Mouse (Mus musculus) kidney, postnatal 0 days (tissue): ENCODE measurements around the gene Unc45a. TPM values are rescaled to one million over a fixed set of nuclear protein-coding genes. Genes with fewer than 3 reads are reported as not detected.

ENCODE experiments used
- ATAC-seq: fragments of 200-750 bp; cut with Nextera tagmentation; replicated peaks from 2 replicates; pipeline ENCODE4 v1.8.0; 2017; ENCODE audit warnings: low read depth, moderate number of reproducible peaks, moderate TSS enrichment, moderate library complexity; ENCODE audit not compliant: low FRiP score
- DNase-seq: peaks from one replicate; pipeline ENCODE4 v3.0.0-alpha.2; 2016; ENCODE audit warnings: low spot score
- H3K27ac ChIP-seq: fragments of 300-500 bp; sonication (generic); 2 replicates; pipeline ENCODE4 v1.5.1; 2014; ENCODE audit warnings: mild to moderate bottlenecking
- H3K27me3 ChIP-seq: fragments of 300-500 bp; sonication (generic); 2 replicates; pipeline ENCODE4 v1.6.1; 2014; ENCODE audit warnings: low read length, mixed read lengths; ENCODE audit not compliant: insufficient read depth
- H3K36me3 ChIP-seq: fragments of 300-500 bp; sonication (generic); 2 replicates; pipeline ENCODE4 v1.6.1; 2014; ENCODE audit warnings: low read length, mixed read lengths; ENCODE audit not compliant: insufficient read depth
- H3K4me1 ChIP-seq: fragments of 300-500 bp; sonication (generic); replicated peaks from 2 replicates; pipeline ENCODE4 v1.6.1; 2014; ENCODE audit warnings: antibody characterized with exemption, low read length, mixed read lengths; ENCODE audit not compliant: insufficient read depth
- H3K4me2 ChIP-seq: fragments of 300-500 bp; sonication (generic); 2 replicates; pipeline ENCODE4 v1.6.1; 2014; ENCODE audit warnings: mild to moderate bottlenecking, low read length, moderate library complexity, mixed read lengths
- H3K4me3 ChIP-seq: fragments of 300-500 bp; sonication (generic); replicated peaks from 2 replicates; pipeline ENCODE4 v1.5.1; 2014; ENCODE audit warnings: low read depth, low read length
- H3K9ac ChIP-seq: fragments of 300-500 bp; sonication (generic); 2 replicates; pipeline ENCODE4 v1.6.1; 2014; ENCODE audit warnings: low read depth, low read length
- H3K9me3 ChIP-seq: fragments of 300-500 bp; sonication (generic); replicated peaks from 2 replicates; pipeline ENCODE4 v1.6.1; 2016; ENCODE audit warnings: low read length, inconsistent platforms, mixed read lengths
- CTCF ChIP-seq: IDR thresholded peaks from 2 replicates; pipeline ENCODE4 v1.5.1; 2016; ENCODE audit warnings: antibody characterized with exemption, low read depth, mild to moderate bottlenecking, moderate library complexity
- WGBS: fragments of 180-500 bp; shearing (Covaris S2); extraction: QIAGEN DNeasy Blood & Tissue Kit; methylation state at CpG from one replicate; pipeline ENCODE4 v1.1.7; 2014; 5-methylcytosine and 5-hydroxymethylcytosine counted together
- polyA plus RNA-seq: library from polyadenylated mRNA; unstranded; fragments of >200 nt; fragmentation: Nextera tagmentation; extraction: Ambion mirVana; gene quantifications from 2 replicates; pipeline ENCODE4 v1.2.1, GENCODE M21; 2015

Unc45a gene
- polyA plus RNA-seq, 1 experiment from 2014 or later = 28.2 TPM

GRCm38 (mm10) chr7:80377471-80377870 is 36.7 kb upstream of the Unc45a start:
- Histone ChIP-seq H3K9me3 (no peaks in the 10 kb centered on the region), H3K36me3 (0 out of 2 replicates have a peak, but pooled peaks cover 6% of the 10 kb centered on the region), H3K27me3 (no peaks in the 10 kb centered on the region), H3K27ac (no peak overlapping the region), H3K4me2 (no peak overlapping the region), H3K4me1 (0 out of 2 replicates have a peak, but pooled peaks cover 3% of the 10 kb centered on the region), H3K9ac (no peak overlapping the region), H3K4me3 (no peak overlapping the region)
- ATAC-seq (no peak), DNase-seq (peak; percentile 74)
- peak; percentile 92 for TF ChIP-seq CTCF
- WGBS = 26% methylated on average over 6 of the region's 6 CpGs

- 0 out of 2 replicates have a peak, but pooled peaks cover 3% of the 10 kb centered on the region for H3K36me3 ChIP-seq
- H3K27ac ChIP-seq = no peak overlapping the region
- H3K27me3 ChIP-seq = no peaks in the 10 kb centered on the region
- DNase-seq = no peak
- H3K4me3 ChIP-seq = no peak overlapping the region
- H3K9ac ChIP-seq = no peak overlapping the region
- no peak overlapping the region for H3K4me2 ChIP-seq
- H3K4me1 ChIP-seq = 0 out of 2 replicates have a peak, but pooled peaks cover 3% of the 10 kb centered on the region
- no peaks in the 10 kb centered on the region for H3K9me3 ChIP-seq
- WGBS = 77% methylated on average over 10 of the region's 10 CpGs
- no peak for TF ChIP-seq CTCF
- ATAC-seq = no peak
Measured at GRCm38 (mm10) chr7:80376192-80376591, 35.4 kb upstream of the Unc45a start.

GRCm38 (mm10) chr7:80375376-80376039 is 34.7 kb upstream of the Unc45a start:
- H3K36me3 ChIP-seq = 0 out of 2 replicates have a peak, but pooled peaks cover 3% of the 10 kb centered on the region
- no peak overlapping the region for H3K27ac ChIP-seq
- DNase-seq (peak; percentile 15), ATAC-seq (no peak)
- no peaks in the 10 kb centered on the region for H3K9me3 ChIP-seq
- no peak overlapping the region for H3K4me3 ChIP-seq
- 0 out of 2 replicates have a peak, but pooled peaks cover 3% of the 10 kb centered on the region for H3K4me1 ChIP-seq
- H3K27me3 ChIP-seq = no peaks in the 10 kb centered on the region
- H3K9ac ChIP-seq = no peak overlapping the region
- H3K4me2 ChIP-seq = no peak overlapping the region
- WGBS = 50% methylated on average over 9 of the region's 9 CpGs
- no peak for TF ChIP-seq CTCF

- ATAC-seq (no peak), DNase-seq (no peak)
- Histone ChIP-seq H3K27ac (no peak overlapping the region), H3K9ac (no peak overlapping the region), H3K4me3 (no peak overlapping the region), H3K4me2 (no peak overlapping the region), H3K9me3 (no peaks in the 10 kb centered on the region), H3K36me3 (0 out of 2 replicates have a peak, but pooled peaks cover 3% of the 10 kb centered on the region), H3K4me1 (peaks cover 7% of the 10 kb centered on the region; the same call in 1 of the 2 replicates), H3K27me3 (no peaks in the 10 kb centered on the region)
- TF ChIP-seq CTCF = no peak
- 88% methylated on average over 3 of the region's 3 CpGs for WGBS
Measured at GRCm38 (mm10) chr7:80374733-80375132, 33.9 kb upstream of the Unc45a start.

- 0 out of 2 replicates have a peak, but pooled peaks cover 3% of the 10 kb centered on the region for H3K36me3 ChIP-seq
- DNase-seq (no peak), ATAC-seq (no peak)
- H3K4me2 ChIP-seq = no peak overlapping the region
- H3K27ac ChIP-seq = no peak overlapping the region
- TF ChIP-seq CTCF = no peak
- peaks cover 12% of the 10 kb centered on the region for H3K4me1 ChIP-seq
- WGBS = 66% methylated on average over 3 of the region's 3 CpGs
- H3K4me3 ChIP-seq = no peak overlapping the region
- no peaks in the 10 kb centered on the region for H3K27me3 ChIP-seq
- H3K9ac ChIP-seq = no peak overlapping the region
- H3K9me3 ChIP-seq = no peaks in the 10 kb centered on the region
Measured at GRCm38 (mm10) chr7:80374280-80374679, 33.5 kb upstream of the Unc45a start.

- Histone ChIP-seq H3K27ac (no peak overlapping the region), H3K27me3 (no peaks in the 10 kb centered on the region), H3K4me3 (no peak overlapping the region), H3K4me1 (peaks cover 13% of the 10 kb centered on the region), H3K9me3 (no peaks in the 10 kb centered on the region), H3K9ac (no peak overlapping the region), H3K36me3 (0 out of 2 replicates have a peak, but pooled peaks cover 3% of the 10 kb centered on the region), H3K4me2 (no peak overlapping the region)
- DNase-seq (no peak), ATAC-seq (no peak)
- WGBS = 83% methylated on average over 12 of the region's 12 CpGs
- no peak for TF ChIP-seq CTCF
Measured at GRCm38 (mm10) chr7:80373850-80374249, 33.0 kb upstream of the Unc45a start.

GRCm38 (mm10) chr7:80373352-80373751 is 32.5 kb upstream of the Unc45a start:
- 84% methylated on average over 4 of the region's 4 CpGs for WGBS

More at GRCm38 (mm10) chr7:80373352-80373751, 32.5 kb upstream of the Unc45a start:
- H3K27me3 ChIP-seq = no peaks in the 10 kb centered on the region
- no peaks in the 10 kb centered on the region for H3K9me3 ChIP-seq
- no peak overlapping the region for H3K4me2 ChIP-seq
- TF ChIP-seq CTCF = no peak
- H3K36me3 ChIP-seq = 0 out of 2 replicates have a peak, but pooled peaks cover 6% of the 10 kb centered on the region
- no peak overlapping the region for H3K27ac ChIP-seq
- ATAC-seq (no peak), DNase-seq (no peak)
- peaks cover 17% of the 10 kb centered on the region for H3K4me1 ChIP-seq
- no peak overlapping the region for H3K9ac ChIP-seq
- H3K4me3 ChIP-seq = no peak overlapping the region
